Mouse (Mus musculus) gastrocnemius, postnatal 4 days (tissue): ENCODE results near the gene Fcrl6. TPM values are rescaled to one million over a fixed set of nuclear protein-coding genes. Genes with fewer than 3 reads are reported as not detected.
A peak's percentile ranks its signal among the peaks of the same experiment; 100 is the strongest.

Source experiments
- DNase-seq, 2 experiments: peaks; one replicate each; pipeline ENCODE4 v3.0.0; 2021 to 2022; ENCODE audit warnings: low spot score in 2 of 2, mixed read lengths in 2 of 2
- long read RNA-seq, 2 experiments: library from polyadenylated mRNA; stranded (forward); transcript quantifications; one replicate each; pipeline ENCODE4 v2.0.0; 2021
- total RNA-seq, 2 experiments: library from RNA; stranded (reverse); gene quantifications; 2 replicates each; pipeline ENCODE4 v1.2.3; 2021

The Fcrl6 gene
- total RNA-seq: not detected
- long read RNA-seq, experiment 1: 0 reads
- long read RNA-seq, experiment 2: 0 reads

DNA sequence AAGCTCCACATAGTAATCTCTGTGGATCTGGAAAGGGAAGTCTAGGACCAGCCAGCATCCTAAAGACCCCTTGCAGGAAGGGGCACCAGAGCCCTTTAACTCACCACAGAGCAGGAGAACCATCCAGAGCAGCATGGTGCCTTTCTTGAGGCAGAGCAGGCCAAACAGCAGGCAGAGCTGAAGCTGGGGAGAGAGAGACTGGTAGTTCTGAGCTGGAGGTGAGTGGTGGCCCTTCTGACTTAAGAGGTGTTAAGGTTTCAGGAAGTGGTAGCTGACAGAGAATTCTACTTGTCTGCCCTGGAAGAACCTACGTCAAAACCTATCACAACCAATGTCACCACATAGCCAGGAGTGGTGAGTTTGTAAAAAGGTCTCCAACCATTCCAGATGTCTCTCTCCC, at the start of gene Fcrl6:
Gene Fcrl6, minus strand, starts transcription at position 226 of the 400 bp plus-strand sequence.
- DNase-seq: peak in 1 of 2 experiments; percentile 9

- no peak for DNase-seq
Observed at GRCm38 (mm10) chr1:172651288-172651987, 49.1 kb upstream of the Fcrl6 start.

- no peak for DNase-seq
Observed at GRCm38 (mm10) chr1:172650519-172651287, 48.4 kb upstream of the Fcrl6 start.

DNA sequence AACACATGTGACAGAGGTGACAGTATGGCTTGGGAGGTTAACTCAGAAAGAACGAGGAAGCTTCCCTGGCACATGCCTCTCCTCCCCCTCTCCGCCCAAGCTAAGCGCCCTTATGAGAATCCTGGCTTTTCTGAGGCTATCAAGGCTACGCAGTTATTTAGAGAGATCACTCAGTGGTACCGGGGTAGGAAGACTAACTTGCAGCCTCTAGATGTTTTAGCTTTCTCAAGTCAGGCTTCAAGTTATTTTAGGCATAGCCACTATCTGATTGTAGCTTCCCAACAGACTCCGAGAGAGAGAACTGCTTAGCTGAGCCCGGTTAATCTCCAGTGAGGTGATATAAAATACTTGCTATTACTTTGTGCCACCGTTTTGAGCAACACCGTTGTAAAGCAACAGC, 47.0 kb upstream of the Fcrl6 start:
- no peak for DNase-seq

GRCm38 (mm10) chr1:172647236-172647635, 44.9 kb upstream of the Fcrl6 start:
- no peak for DNase-seq

GRCm38 (mm10) chr1:172638781-172639180, 36.4 kb upstream of the Fcrl6 start:
- DNase-seq: no peak

- DNase-seq: no peak
Observed at GRCm38 (mm10) chr1:172637801-172638200, 35.5 kb upstream of the Fcrl6 start.

DNA sequence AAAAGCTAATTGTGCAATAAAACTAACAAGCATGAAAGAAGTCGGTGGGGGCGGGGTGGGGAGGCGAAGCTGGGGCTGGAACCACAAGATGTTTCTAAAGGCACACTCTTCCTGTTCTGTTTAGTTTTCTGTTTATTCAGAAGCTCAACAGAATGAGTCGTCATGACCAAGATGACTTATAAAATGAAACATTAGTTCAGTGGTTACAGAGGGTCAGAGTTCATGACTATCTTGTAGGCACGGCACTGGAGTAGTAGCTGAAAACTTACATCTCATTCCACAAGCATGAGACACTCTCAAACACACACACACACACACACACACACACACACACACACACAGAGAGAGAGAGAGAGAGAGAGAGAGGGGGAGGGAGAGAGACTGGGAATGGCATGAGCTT, 33.9 kb upstream of the Fcrl6 start:
- DNase-seq: no peak

DNA sequence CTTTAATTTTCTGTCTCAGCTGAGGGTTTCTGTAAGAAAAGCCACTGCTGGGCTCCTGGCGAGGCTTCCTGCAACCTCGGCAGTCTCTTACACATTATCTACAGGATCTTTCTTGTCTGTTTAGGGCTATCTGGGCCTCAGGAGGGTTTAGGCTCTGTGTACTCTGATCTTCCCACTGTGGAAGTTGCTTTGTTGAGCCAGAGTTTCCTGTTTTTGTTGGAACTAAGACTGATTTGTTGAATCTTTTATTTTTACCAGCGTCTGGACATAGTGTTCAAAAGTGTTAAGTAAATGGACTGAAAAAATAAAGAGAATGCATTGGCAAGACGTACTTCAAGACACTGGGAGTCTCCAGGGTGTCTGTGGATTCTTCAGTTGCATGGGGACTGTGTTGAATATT, 32.9 kb upstream of the Fcrl6 start:
- no peak for DNase-seq

DNA sequence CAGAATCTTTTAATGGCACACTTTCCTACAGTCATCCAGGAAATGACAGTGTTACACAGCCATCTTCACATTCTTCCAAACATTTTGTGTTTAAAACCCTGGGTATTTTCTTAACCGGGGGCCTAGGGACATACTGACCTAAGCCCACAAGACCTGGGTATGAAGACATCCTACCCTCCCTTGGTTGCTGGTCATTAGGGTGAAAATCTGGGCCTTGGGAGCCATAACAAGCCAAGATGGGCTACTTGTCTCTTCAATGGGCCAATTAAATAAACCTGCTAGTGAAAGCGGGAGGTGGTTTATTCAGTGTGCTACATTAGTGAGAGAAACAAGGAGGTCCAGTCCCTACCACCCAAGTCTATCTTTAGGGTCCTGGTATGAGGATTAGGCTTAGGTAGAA, 31.8 kb upstream of the Fcrl6 start:
- no peak for DNase-seq

DNA sequence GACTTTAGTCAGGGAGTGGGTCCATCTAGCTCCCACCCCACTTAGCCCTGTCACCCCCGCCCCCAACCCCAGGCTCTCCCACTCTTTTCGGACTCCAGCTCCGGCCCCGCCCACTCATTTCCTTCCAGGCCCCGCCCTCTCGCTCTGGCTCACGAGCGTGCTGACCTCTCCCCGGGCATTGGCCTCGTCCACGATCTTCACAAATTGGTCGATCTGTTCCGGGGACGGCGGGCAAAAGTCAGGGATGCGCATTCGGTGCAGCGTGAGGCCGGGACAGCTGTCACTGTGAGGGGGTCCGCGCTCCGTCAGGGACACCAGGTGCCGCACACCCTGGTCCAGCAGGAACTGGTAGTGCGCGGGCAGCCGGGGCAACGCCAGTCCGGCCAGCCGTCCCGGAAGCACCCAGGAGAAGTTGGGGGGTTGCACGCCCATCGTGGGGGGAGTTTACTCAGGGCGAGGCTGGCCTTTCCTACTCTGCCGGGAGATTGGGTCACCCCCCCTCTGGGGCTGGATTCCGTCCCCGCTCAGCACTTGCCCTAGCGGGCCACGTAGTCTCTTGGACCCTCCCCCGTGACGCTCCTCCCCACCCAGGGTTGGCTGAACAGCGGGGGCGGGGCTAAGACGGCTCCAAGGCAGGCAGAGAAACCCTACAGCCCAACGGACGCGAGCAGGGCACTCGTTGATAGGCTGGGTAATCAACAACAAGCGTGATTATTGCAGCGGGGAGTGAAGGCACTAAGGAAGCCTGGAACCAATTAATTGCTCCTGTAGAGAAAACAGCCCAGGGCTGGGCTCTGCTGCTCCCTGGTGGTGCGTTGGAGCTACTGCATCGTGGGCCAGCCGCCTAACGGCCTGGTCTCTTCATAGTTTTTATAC, 30.3 kb upstream of the Fcrl6 start, which contains the start of gene Dusp23:
Gene Dusp23, minus strand, starts transcription at position 512 of the 876 bp plus-strand sequence.
- peak; percentile 90 to 96 for DNase-seq

DNA sequence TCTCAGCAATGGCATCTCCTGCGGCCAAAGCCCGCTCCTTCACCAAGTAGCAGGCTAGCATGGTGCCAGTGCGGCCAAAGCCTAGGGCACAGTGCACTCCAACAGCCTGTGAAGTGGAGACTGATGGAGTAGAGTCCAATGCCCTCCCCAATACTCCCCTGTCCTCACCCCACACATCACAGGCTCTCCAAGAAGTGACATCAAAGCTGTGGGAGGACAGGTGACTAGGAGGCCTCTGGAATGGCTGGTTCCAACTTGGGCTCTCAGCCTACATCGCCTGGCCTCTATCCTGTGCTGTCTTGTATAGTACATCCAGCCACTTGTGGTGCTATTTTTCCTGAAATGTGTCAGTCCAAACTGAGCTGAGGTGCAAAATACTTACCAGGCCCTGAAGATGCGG, 29.4 kb upstream of the Fcrl6 start:
- DNase-seq: no peak

DNA sequence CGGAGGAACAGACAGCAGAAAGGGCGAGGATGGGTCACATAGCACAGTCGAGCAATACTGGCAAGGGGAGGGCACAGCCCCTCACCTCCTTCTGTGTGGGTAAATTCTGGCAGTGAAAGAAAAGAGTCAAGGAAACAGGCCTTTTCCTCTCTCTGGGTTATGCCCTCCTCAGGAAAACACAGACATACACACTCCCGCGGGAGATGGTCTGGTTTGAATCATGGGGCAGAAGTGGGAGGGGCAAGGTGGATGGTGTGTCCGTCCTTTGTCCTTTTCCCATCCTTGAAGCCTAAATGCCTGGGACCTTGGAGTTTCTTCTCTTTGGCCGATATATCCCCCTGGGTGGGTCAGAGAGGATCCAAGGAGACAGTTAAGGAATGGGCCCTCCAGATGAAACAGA, 27.5 kb upstream of the Fcrl6 start:
- no peak for DNase-seq

- no peak for DNase-seq
Observed at GRCm38 (mm10) chr1:172626306-172626705, 24.0 kb upstream of the Fcrl6 start.

DNA sequence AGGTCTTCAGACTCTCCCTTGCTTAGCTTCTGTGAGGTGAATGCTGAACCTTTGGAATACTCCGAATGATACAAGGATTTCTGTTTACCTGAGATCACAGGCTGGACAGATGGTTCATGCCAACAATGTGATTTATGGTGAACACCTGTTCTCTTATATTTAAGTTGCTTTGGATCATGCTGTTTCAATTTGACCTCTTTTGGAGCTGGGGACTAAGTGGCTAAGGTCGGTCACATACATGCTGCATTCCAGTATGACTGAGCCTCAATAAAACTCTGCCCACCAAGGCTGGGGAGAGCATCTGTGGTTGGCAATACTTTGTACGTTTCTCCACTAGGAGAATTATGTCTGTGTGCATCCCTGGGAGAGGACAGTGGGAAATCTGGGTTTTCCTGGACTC, 21.7 kb upstream of the Fcrl6 start:
- no peak for DNase-seq

GRCm38 (mm10) chr1:172623599-172623998, 21.2 kb upstream of the Fcrl6 start:
- no peak for DNase-seq

- peak; percentile 32 to 68 for DNase-seq
Observed at GRCm38 (mm10) chr1:172619235-172619634, 16.9 kb upstream of the Fcrl6 start.

DNA sequence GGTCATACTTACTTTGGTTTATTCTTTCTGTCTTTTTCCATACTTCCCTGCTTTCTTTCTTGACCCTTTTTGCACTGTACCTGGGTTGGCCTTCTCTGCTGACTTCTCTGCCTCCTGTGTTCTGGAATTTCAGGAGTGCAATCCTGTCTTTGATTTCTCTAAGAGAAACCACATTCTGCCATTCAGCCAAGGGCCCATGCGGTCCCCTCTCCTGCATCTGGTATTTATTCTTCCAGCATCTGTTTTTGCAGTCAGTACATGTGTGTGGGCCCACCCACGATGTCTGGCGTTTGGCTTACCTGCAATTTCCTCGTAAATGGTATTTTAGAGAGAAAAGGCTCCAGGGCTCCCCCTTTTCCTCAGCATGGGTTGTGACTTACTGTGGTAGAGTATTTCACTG, 15.8 kb upstream of the Fcrl6 start:
- DNase-seq: no peak

- no peak for DNase-seq
Observed at GRCm38 (mm10) chr1:172617365-172618076, 15.2 kb upstream of the Fcrl6 start.

DNA sequence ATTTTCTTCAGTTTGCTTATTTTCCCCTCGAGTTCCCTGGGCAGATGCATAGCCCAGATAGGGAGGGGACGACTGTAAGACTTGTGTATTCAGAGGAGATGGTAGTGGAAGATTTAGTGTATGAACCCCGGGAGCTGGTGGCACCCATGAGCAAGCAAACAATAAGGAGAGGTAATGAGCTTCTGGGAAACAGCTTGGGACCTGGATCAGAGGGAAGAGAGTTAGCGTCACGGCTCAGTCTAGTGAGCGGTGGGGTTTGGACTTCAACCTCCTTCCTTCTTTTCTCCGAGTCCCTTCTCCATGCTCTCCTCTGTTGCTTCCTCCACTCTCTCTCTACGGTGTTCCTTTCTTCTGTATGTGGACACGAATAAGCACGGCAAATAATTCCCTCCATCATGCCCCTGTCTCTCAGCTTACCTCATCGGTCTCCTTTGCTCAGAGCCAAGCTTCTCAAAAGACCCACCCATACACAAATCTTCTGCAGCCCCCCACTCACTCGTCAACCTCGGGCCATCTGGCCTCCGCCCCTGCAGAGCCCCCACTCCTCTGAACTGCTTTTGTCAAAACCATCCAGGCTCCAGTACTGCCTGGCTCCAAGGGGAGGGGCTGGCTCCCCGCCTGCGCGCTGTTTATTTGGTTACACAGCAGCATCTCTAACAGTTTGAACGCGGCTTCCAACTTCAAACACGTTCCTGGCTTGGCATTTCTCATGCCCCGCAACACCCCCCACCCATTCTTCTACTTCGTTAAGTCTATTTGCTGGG, 14.4 kb upstream of the Fcrl6 start:
- DNase-seq: no peak
